Mouse (Mus musculus): ENCODE results near the gene Crls1.

Gene Crls1

DNA sequence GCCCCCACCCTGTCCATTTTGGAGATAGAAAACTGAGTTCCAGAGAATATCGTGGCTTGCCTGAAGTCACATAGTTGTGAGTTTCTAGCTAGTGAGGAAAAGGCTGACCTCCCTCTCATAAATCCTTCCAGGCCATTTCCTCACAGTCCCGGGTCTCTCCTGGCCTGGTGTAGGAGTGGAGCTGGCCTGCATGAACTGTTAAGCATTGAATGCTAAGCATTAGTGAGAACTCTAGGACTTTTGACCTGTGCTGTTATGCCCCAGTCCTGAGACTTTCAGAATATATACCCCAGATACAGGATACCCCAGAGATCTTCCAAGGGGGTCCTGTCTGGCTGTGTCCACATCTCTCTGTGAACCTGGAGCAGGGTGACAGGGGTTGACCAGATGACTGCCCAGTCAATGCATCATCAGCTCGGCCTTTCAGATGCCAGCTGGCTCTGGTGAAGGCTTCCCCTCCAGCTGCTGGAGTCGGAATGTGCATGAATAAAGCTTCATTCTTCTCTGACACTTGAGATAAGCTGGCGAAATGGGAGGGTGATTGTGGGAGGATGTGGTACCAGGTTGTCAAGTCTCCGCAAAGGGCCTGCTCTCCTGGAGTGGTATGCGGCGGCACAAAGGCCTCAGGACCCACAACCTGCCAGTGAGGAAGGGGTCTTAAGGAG is 38.0 kb downstream of the Crls1 start:
- ATAC-seq (ENCODE audit: low TSS enrichment), result no peak; the same call in 1 of the 2 replicates

DNA sequence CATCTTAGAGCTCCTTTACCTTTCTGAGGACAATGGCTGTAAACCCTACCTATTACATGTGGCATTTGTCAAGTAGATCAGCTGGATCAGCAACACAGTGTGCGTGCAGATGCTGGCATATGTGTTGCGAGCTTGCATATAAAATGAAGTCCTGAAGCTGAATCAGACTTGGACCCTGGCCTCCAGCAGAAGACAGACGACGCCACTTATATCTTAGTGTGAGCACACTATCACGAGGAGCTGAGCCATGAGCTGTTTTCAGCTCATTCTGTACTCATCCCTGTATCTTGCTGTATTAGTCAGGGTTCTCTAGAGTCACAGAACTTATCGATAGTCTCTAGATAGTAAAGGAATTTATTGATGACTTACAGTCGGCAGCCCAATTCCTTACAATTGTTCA is 38.8 kb downstream of the Crls1 start:
- peak; percentile 73 for ATAC-seq (ENCODE audit: low TSS enrichment)

DNA sequence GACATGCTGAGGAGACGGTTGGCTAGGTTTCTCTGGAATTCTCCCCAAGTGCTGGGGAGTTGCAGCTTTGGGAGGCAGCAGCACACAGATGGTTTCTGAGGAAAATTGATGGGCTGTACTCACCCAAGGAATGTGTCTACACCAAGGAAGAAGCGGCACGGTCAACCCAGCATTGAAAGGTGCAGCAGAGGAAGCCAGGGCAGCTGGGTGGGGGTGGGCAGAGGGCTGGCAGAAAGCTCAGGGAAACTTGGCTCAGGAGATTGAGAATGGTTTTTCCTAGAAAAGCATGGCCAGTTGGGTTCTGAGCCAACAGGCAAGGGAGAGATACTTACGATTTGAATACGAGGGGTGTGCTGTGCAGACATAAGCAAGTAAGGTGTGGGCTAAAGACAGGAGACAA is 47.4 kb downstream of the Crls1 start:
- peak; percentile 96 for ATAC-seq (ENCODE audit: low TSS enrichment)

DNA sequence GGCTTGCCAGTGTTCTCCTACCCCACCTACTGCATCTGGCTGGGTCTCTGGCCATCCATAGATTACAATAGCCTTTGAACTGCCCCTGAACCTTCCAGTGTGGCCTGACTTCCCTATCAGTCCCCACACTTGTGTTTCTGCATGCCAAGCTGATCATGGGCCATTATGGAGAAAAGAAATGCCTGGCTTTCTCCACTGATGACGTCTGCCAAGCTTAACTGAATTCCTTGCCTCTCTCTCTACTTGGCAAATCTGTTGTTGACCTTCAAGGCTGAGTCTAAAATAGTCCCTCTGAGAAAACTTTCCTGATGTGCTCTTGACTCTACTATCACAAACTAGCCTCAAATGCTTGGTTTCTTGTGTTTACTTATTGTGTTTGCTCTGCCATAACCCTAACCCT is 51.7 kb downstream of the Crls1 start:
- no peak for ATAC-seq (ENCODE audit: low TSS enrichment)

DNA sequence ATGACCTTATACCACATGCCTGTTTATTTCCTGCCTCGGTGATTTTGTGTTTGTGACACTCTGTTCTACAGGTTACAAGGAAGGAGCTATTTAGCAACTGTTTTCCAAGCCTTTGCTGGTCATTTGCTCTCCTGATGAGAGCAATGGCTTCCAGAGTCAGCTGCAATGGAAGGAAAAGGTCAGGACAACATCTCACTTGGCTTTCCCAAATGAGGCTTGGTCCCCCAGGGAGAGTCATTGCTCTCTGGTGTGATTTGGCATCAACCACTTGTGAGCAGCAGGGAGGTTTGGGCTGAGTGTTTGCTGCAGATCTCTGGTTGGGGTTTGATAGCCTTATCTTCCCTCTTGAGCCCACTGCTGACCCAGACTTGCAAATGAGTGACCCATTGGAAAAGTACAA is 54.1 kb downstream of the Crls1 start:
- no peak for ATAC-seq (ENCODE audit: low TSS enrichment)

DNA sequence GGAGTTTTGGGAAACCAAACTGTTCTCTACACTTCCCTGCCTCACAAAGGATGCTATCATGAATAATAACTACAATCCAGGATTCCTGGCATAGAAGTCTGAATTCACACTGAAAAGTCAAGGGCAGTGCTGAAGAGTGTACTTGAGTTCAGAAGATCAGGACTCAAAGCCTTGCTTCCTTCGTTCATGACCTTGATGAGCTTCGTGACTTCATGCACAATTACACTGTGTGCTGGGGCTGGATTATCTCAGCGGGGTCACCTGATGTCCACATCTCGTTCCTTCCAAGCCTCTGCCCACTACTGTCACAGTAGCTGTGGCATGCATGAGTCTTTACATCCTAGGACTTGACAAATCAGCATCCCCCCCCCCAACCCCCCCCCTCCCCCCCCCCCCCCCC is 55.2 kb downstream of the Crls1 start:
- no peak for ATAC-seq (ENCODE audit: low TSS enrichment)

DNA sequence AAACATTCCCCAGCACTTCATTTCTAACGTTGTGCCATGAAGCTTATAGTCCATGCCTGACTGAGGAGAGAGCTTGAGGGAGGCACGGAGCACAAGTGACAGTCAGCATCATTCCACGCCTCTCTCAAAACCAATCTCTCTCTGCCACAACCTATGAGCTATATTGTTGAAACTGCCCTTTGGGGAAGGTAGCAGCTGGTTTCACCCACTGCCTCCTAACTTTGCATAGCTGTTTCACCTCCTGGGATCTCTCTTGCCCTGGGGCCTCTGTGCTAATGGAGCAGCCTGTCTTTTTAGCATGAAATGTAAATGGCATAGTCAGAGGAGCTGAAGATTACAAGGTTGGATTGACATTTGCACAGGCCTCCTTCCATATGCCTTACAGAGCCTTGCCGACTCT is 55.6 kb downstream of the Crls1 start:
- no peak for ATAC-seq (ENCODE audit: low TSS enrichment)

DNA sequence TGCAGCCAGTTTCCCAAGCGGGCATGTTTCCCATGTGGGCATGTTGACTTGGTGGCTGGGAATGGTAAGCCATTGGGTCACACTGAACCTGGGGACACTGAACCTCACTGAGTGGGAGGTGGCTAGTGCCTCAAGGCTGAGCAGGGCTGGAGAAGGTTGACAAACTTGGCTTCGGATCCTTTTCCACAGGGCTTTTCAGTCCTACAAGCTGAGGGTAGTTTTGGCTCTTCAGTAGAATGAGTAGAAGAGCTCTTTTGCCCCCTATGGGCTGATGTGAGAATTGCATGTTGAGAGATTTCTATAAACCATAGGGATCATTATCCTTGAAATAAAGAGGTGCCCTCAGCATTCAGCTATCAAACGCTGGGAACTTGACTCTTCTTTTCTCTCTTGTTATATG is 57.0 kb downstream of the Crls1 start:
- peak; percentile 79 for ATAC-seq (ENCODE audit: low TSS enrichment)

DNA sequence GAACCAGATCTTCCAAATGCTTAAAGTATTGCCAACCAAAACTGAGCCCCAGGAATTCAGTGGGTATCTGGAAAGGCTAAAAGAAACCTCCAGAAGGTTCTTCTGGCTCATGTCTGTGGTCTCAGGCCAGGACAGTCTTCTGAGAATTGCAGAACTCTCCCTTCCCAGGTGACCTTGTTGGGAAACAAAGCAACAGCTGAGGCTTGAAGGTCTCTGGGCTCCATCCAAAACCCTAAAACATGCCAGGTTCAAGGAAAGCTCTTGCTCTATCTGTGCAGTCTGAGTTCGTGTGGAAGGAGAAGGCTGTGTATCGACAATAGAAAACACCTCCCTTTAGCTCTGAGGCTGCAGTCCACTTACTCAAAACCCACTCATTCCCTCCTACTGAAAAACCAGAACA is 58.5 kb downstream of the Crls1 start:
- ATAC-seq (ENCODE audit: low TSS enrichment), result 0 out of 2 replicates have a peak, but pooled peaks have one; percentile 38

DNA sequence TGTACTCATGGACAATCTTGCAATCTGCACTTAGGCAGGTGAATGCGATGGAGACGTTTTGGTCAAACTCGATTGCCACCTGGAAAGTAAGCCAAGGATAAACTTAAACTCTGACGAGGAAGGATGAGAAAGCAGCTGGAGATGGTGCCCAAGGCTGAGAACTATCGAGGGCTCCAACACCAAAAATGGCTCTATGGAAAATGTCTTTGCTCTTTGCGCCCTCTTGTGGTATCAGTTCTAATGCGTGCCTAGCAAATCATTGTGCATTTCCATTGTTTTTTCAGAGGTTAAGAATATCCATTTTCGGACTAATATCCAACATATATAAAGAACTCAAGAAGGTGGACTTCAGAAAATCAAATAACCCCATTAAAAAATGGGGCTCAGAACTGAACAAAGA is 60.3 kb downstream of the Crls1 start:
- peak; percentile 58; the same call in 1 of the 2 replicates for ATAC-seq (ENCODE audit: low TSS enrichment)

DNA sequence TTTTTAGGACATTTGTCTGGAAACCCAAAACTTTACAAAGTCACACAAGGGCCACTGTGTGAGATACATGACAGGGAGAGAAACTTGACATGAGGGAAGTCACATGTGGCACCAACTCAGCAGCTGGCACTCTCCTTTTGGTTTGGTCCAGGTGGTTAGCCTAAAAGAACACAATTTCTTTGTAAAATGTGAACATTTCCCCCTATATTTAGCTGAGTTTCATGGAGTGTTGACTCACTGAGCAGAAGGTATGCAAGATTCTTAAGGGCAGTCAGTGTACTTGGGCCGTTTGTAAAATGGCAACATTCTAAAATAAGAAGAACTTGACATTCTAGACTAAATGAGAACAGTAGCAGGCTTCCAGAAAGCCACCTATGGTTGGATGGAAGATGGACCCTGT is 68.3 kb downstream of the Crls1 start:
- ATAC-seq (ENCODE audit: low TSS enrichment), result peak; percentile 73
